Mouse (Mus musculus): ENCODE results near the gene Unc5cl.

GRCm38 (mm10) chr17:48427852-48428530 lies 26.7 kb upstream of the Unc5cl start:
- no peak for TF ChIP-seq CTCF (IDR thresholded peaks at IDR 0.05; ENCODE audit: control insufficient read depth, insufficient read depth, low read length)
- TF ChIP-seq POLR2A (IDR thresholded peaks at IDR 0.05; ENCODE audit: borderline replicate concordance, control insufficient read depth, low read depth, low read length) = no peak

All from bone marrow, adult 2 months (tissue).